ENCODE assay signal across 8 mouse cellular contexts in genomic region chr14:31197547-31198516, GRCm38 (mm10). TPM values are rescaled to one million over a fixed set of nuclear protein-coding genes. Genes with fewer than 3 reads are reported as not detected.
DNase-seq lines count a peak whose midpoint lies in the region; TF ChIP-seq lines count a peak whose summit lies in the region.

No protein-coding gene starts in this region.

- no peak for TF ChIP-seq CTCF in layer of hippocampus, adult 2 months (conservative IDR thresholded peaks at IDR 0.05)
- no peak for TF ChIP-seq CTCF in MEL (IDR thresholded peaks at IDR 0.05 in 2 of 3, conservative IDR thresholded peaks at IDR 0.05 in 1 of 3; ENCODE audit: control insufficient read depth in 1 of 3, insufficient read depth in 1 of 3, low read depth in 2 of 3, low read length in 3 of 3, poor library complexity in 1 of 3, severe bottlenecking in 1 of 3)

- TF ChIP-seq POLR2A in MEL (IDR thresholded peaks at IDR 0.05; ENCODE audit: control insufficient read depth in 1 of 2, insufficient read depth in 1 of 2, low read depth in 1 of 2, low read length in 2 of 2, poor library complexity in 1 of 2), result no peak

- H3K27me3 ChIP-seq in MEL (ENCODE audit: control insufficient read depth in 1 of 2, insufficient read depth in 2 of 2, low read length in 2 of 2), result no peaks in the 10 kb centered on the region

- no peaks in the 10 kb centered on the region for H3K79me2 ChIP-seq in MEL (ENCODE audit: control insufficient read depth, insufficient read depth, low read length, poor library complexity)

- DNase-seq in layer of hippocampus, adult 2 months (ENCODE audit: low spot score in 2 of 2), result no peak
- no peak for DNase-seq in layer of hippocampus, adult 11-12 months (ENCODE audit: low spot score)
- peak; percentile 61 for DNase-seq in MEL (ENCODE audit: low read depth, low spot score)
- peak; percentile 68 for DNase-seq in adrenal gland, postnatal 25 days
- peak; percentile 54 to 81 for DNase-seq in left cerebral cortex, postnatal 25 days (ENCODE audit: low spot score in 2 of 2)
- DNase-seq in right cerebral cortex, postnatal 14 days, result peak; percentile 36
- DNase-seq in testis, postnatal 14 days (ENCODE audit: low spot score), result no peak
- DNase-seq in B cell, adult 2 months, result no peak

- peaks cover 0 to 6% of the 10 kb centered on the region in 2 experiments; a peak in 2 of 4 replicates for H3K4me1 ChIP-seq in MEL (ENCODE audit: control insufficient read depth in 1 of 2, insufficient read depth in 2 of 2, low read length in 2 of 2)

- no peak for TF ChIP-seq RAD21 in MEL (IDR thresholded peaks at IDR 0.05; ENCODE audit: low read depth, low read length)

- no peak overlapping the region for H3K9ac ChIP-seq in MEL (ENCODE audit: control insufficient read depth, low read depth, low read length, poor library complexity, severe bottlenecking)

- H3K36me3 ChIP-seq in MEL (ENCODE audit: control insufficient read depth in 1 of 2, insufficient read depth in 2 of 2, low read length in 2 of 2), result peaks cover 3 to 15% of the 10 kb centered on the region in 2 experiments; a peak in 3 of 4 replicates

- H3K27ac ChIP-seq in layer of hippocampus, adult 2 months, result peak overlapping the region; percentile 46; the same call in 1 of the 2 replicates
- H3K27ac ChIP-seq in MEL (ENCODE audit: control insufficient read depth, low read depth, low read length), result no peak overlapping the region

- no peak for TF ChIP-seq EP300 in MEL (IDR thresholded peaks at IDR 0.05; ENCODE audit: low read depth in 1 of 2, low read length in 2 of 2)

- intact Hi-C loops in left cerebral cortex, postnatal 25 days (cut with DNase I), result no loop called here

- H3K4me3 ChIP-seq in layer of hippocampus, adult 2 months, result peak overlapping the region; percentile 14
- no peak overlapping the region; a peak in 1 of 4 replicates for H3K4me3 ChIP-seq in MEL (ENCODE audit: control insufficient read depth in 1 of 2, insufficient read depth in 1 of 2, low read depth in 2 of 2, low read length in 2 of 2)

- H3K9me3 ChIP-seq in MEL (replicated peaks; ENCODE audit: insufficient read depth, low read length), result no peaks in the 10 kb centered on the region

TF ChIP-seq in MEL, 35 proteins besides CTCF, POLR2A, EP300 and RAD21:
- TF ChIP-seq MXI1 (IDR thresholded peaks at IDR 0.05; ENCODE audit: low read depth, low read length) (peak; percentile 26; the same call in 1 of the 2 replicates), GATA1 (IDR thresholded peaks at IDR 0.05; ENCODE audit: low read depth, low read length) (peak; percentile 84), NRF1 (IDR thresholded peaks at IDR 0.05; ENCODE audit: insufficient read depth, low read depth, low read length, poor library complexity, severe bottlenecking) (no peak), MYC (IDR thresholded peaks at IDR 0.05; ENCODE audit: low read depth, low read length) (0 out of 2 replicates have a peak, but pooled peaks have one; percentile 24), ZNF384 (IDR thresholded peaks at IDR 0.05; ENCODE audit: low read depth, low read length) (peak; percentile 88)

RNA-seq across cellular contexts. Expression of gene Tnnc1, which starts 10.3 kb away (rescaled TPM):
- total RNA-seq in layer of hippocampus, adult 2 months (2021), result 1 to 10 TPM; 2.4 to 2.9 TPM
- total RNA-seq in MEL (2012; rRNA removed), result not detected in 2 replicates
- under 1 TPM in 1 of 2 experiments, not detected in 1; 0.19 TPM for polyA plus RNA-seq in MEL (2012; ENCODE audit: insufficient read depth in 1 of 2, insufficient read length in 2 of 2, low read depth in 1 of 2, low replicate concordance in 2 of 2, missing spikeins in 1 of 2)
- 1.9 TPM in 1 of 2 replicates, not detected in the other for total RNA-seq in adrenal gland, postnatal 25 days (2021)
- total RNA-seq in left cerebral cortex, postnatal 25 days (2021), result 10 to 100 TPM; 65.9 to 79.1 TPM

RNA-seq across cellular contexts. Expression of gene Nisch, which starts 18.9 kb away (rescaled TPM):
- 100 to 1,000 TPM; 472 to 491 TPM for total RNA-seq in layer of hippocampus, adult 2 months (2021)
- 49.1 and 53.0 TPM in 2 replicates for total RNA-seq in MEL (2012; rRNA removed)
- 100 to 1,000 TPM in 1 of 2 experiments, not detected in 1; 154 TPM for polyA plus RNA-seq in MEL (2012; ENCODE audit: insufficient read depth in 1 of 2, insufficient read length in 2 of 2, low read depth in 1 of 2, low replicate concordance in 2 of 2, missing spikeins in 1 of 2)
- total RNA-seq in adrenal gland, postnatal 25 days (2021), result 393 and 398 TPM in 2 replicates
- 100 to 1,000 TPM; 375 to 386 TPM for total RNA-seq in left cerebral cortex, postnatal 25 days (2021)

RNA-seq across cellular contexts. Expression of gene Sema3g, which starts 19.8 kb away (rescaled TPM):
- total RNA-seq in layer of hippocampus, adult 2 months (2021), result 1 to 10 TPM; 5.0 to 6.1 TPM
- 0.03 and 0.04 TPM in 2 replicates for total RNA-seq in MEL (2012; rRNA removed)
- under 1 TPM in 1 of 2 experiments, not detected in 1; 0.25 TPM for polyA plus RNA-seq in MEL (2012; ENCODE audit: insufficient read depth in 1 of 2, insufficient read length in 2 of 2, low read depth in 1 of 2, low replicate concordance in 2 of 2, missing spikeins in 1 of 2)
- 6.3 and 7.5 TPM in 2 replicates for total RNA-seq in adrenal gland, postnatal 25 days (2021)
- total RNA-seq in left cerebral cortex, postnatal 25 days (2021), result 1 to 10 TPM; 4.9 to 5.5 TPM

RNA-seq across cellular contexts. Expression of gene Stab1, which starts 29.4 kb away (rescaled TPM):
- 10 to 100 TPM; 23.2 TPM for total RNA-seq in layer of hippocampus, adult 2 months (2021)
- 0.15 TPM in 1 of 2 replicates, not detected in the other for total RNA-seq in MEL (2012; rRNA removed)
- under 1 TPM in 1 of 2 experiments, not detected in 1; 0.40 TPM for polyA plus RNA-seq in MEL (2012; ENCODE audit: insufficient read depth in 1 of 2, insufficient read length in 2 of 2, low read depth in 1 of 2, low replicate concordance in 2 of 2, missing spikeins in 1 of 2)
- total RNA-seq in adrenal gland, postnatal 25 days (2021), result 62.2 and 79.5 TPM in 2 replicates
- 10 to 100 TPM; 19.8 to 30.3 TPM for total RNA-seq in left cerebral cortex, postnatal 25 days (2021)

RNA-seq across cellular contexts. Expression of gene Phf7, which starts 53.3 kb away (rescaled TPM):
- 1 to 10 TPM; 5.3 to 6.0 TPM for total RNA-seq in layer of hippocampus, adult 2 months (2021)
- total RNA-seq in MEL (2012; rRNA removed), result 6.0 and 6.7 TPM in 2 replicates
- polyA plus RNA-seq in MEL (2012; ENCODE audit: insufficient read depth in 1 of 2, insufficient read length in 2 of 2, low read depth in 1 of 2, low replicate concordance in 2 of 2, missing spikeins in 1 of 2), result 1 to 10 TPM in 1 of 2 experiments, not detected in 1; 7.6 TPM
- total RNA-seq in adrenal gland, postnatal 25 days (2021), result 7.6 and 11.0 TPM in 2 replicates
- 1 to 10 TPM; 3.2 to 4.2 TPM for total RNA-seq in left cerebral cortex, postnatal 25 days (2021)

Comparison
In these comparisons a context has a peak if more than half of its experiments do, and no peak if none do; other contexts are left out.
1. DNase-seq: peak in MEL (single experiment), adrenal gland, postnatal 25 days (single experiment), left cerebral cortex, postnatal 25 days (2 of 2) and right cerebral cortex, postnatal 14 days (single experiment); none in layer of hippocampus, adult 2 months (0 of 2), layer of hippocampus, adult 11-12 months (single experiment), testis, postnatal 14 days (single experiment) and B cell, adult 2 months (0 of 2).
2. RNA of gene Tnnc1, which starts 10.3 kb away (total RNA-seq): 65.9 to 79.1 TPM in left cerebral cortex, postnatal 25 days; 2.4 to 2.9 TPM in layer of hippocampus, adult 2 months, 1.9 TPM in adrenal gland, postnatal 25 days and not detected in MEL; every median in the first group is over 10 times any median in the second.